Mouse (Mus musculus): ENCODE data around the gene Arid3c. TPM values are rescaled to one million over a fixed set of nuclear protein-coding genes. Genes with fewer than 3 reads are reported as not detected.
"Not testable (repeated sequence)": the region's sequence is repeated elsewhere in the genome, so short reads cannot be mapped to it uniquely, and the experiment has no call there.

Gene Arid3c
- not detected in 2 replicates for polyA plus RNA-seq (2014; fragmentation: Nextera tagmentation; extraction: Ambion mirVana)

DNA sequence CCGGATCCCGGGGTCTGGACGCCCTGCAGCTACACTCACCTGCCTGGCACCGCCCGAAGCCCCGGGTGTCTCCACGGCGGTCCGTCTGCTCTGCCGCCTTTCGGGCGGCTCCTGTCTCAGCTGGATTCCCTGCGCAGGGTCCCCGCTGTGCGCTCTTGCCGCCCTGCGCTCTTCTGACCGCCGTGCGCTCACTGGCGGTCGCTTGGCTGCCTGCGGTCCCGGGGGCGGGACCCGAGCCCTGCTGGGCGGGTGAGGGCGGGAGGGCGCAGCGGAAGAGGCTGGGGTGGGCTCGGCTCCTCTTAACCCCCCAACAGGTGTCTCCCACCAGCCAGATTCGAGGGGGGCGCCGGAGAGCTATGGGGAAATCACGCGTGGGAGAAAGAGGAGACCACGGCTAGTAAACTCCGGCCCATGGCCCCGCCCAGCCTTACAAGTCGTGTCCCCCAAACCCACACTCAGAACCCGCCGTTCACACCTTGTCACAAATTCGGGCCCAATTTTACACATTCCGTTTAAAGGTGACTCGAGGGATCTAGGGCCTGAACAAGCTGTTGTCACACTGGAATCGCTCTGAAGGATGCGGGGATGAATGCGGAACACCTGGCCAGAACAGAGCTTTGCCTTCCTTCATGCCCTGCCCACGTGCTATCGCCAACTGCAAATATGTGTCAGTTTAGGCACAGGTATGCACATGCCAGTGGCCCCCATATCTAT is at the start of gene Arid3c:
Gene Arid3c, minus strand, starts transcription at position 91 of the 714 bp plus-strand sequence.
- ATAC-seq (ENCODE audit: insufficient number of reproducible peaks, insufficient read depth, low FRiP score, low read depth), result no peak
- H3K4me3 ChIP-seq (ENCODE audit: low read depth, low read length), result peak within 1 kb of the TSS; percentile 28
- no peak within 1 kb of the TSS for H3K9ac ChIP-seq (replicated peaks; ENCODE audit: low read depth, low read length)
- H3K4me1 ChIP-seq (ENCODE audit: control insufficient read depth, insufficient read depth, low read length), result 0 out of 2 replicates have a peak, but pooled peaks cover 4% of the 10 kb centered on the region
- no peaks in the 10 kb centered on the region for H3K36me3 ChIP-seq (ENCODE audit: control insufficient read depth, insufficient read depth, low read length)
- H3K27ac ChIP-seq (ENCODE audit: low read length), result no peak within 1 kb of the TSS
- H3K27me3 ChIP-seq (ENCODE audit: control insufficient read depth, insufficient read depth, low read length), result peaks cover 51% of the 10 kb centered on the region
- 1% methylated on average over 50 of the region's 50 CpGs for WGBS
- no peaks in the 10 kb centered on the region for H3K9me3 ChIP-seq (ENCODE audit: control insufficient read depth, low read depth, low read length)
- H3K4me2 ChIP-seq (replicated peaks; ENCODE audit: low read depth, low read length), result peak within 1 kb of the TSS; percentile 61

DNA sequence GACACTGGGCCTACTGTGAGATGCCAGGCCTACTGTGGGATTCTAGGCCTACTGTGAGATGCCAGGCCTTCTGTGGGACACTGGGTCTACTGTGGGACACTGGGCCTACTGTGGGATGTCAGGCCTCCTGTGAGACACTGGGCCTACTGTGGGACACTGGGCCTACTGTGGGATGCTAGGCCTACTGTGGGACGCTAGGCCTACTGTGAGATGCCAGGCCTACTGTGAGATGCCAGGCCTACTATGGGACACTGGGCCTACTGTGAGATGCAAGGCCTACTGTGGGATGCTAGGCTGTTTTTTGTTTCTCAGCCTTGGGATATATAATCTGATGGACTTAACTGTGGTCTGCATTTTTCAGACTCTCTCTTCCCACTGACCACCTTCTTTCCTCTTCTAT is 44.9 kb upstream of the Arid3c start:
- H3K36me3 ChIP-seq (ENCODE audit: control insufficient read depth, insufficient read depth, low read length); H3K4me2 ChIP-seq (replicated peaks; ENCODE audit: low read depth, low read length); H3K4me1 ChIP-seq (ENCODE audit: control insufficient read depth, insufficient read depth, low read length); H3K9me3 ChIP-seq (ENCODE audit: control insufficient read depth, low read depth, low read length); H3K4me3 ChIP-seq (ENCODE audit: low read depth, low read length); H3K9ac ChIP-seq (replicated peaks; ENCODE audit: low read depth, low read length); H3K27ac ChIP-seq (ENCODE audit: low read length); ATAC-seq (ENCODE audit: insufficient number of reproducible peaks, insufficient read depth, low FRiP score, low read depth); H3K27me3 ChIP-seq (ENCODE audit: control insufficient read depth, insufficient read depth, low read length): not testable (repeated sequence)
- WGBS, result 92% methylated on average over 1 of the region's 1 CpGs

DNA sequence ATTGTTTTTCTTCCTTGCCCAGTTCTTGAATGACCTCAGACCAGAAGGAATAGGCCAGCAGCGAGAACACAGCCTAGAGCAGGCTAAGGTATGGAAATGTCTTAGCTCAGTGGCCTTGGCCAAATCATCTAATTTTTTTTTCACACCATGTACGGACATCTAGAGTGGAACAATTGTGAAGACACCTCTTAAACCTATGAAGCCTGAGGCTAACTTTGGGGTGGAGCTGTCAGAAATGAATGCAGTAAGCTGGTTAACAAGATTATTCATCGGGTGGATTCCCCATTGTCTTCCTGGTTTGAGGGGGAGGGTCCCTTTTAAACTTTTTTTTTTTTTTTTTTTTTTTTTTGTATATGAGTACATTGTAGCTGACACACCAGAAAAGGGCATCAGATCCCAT is 43.6 kb upstream of the Arid3c start:
- not testable (repeated sequence) for H3K9me3 ChIP-seq (ENCODE audit: control insufficient read depth, low read depth, low read length); H3K36me3 ChIP-seq (ENCODE audit: control insufficient read depth, insufficient read depth, low read length); H3K4me1 ChIP-seq (ENCODE audit: control insufficient read depth, insufficient read depth, low read length); H3K9ac ChIP-seq (replicated peaks; ENCODE audit: low read depth, low read length); ATAC-seq (ENCODE audit: insufficient number of reproducible peaks, insufficient read depth, low FRiP score, low read depth); H3K27me3 ChIP-seq (ENCODE audit: control insufficient read depth, insufficient read depth, low read length)
- WGBS, result 65% methylated on average over 3 of the region's 3 CpGs
- 0 out of 2 replicates have a peak overlapping the region, but pooled peaks have one; percentile 21 for H3K4me3 ChIP-seq (ENCODE audit: low read depth, low read length)
- H3K4me2 ChIP-seq (replicated peaks; ENCODE audit: low read depth, low read length), result peak overlapping the region; percentile 28; the same call in 1 of the 2 replicates
- H3K27ac ChIP-seq (ENCODE audit: low read length), result peak overlapping the region; percentile 21; the same call in 1 of the 2 replicates

DNA sequence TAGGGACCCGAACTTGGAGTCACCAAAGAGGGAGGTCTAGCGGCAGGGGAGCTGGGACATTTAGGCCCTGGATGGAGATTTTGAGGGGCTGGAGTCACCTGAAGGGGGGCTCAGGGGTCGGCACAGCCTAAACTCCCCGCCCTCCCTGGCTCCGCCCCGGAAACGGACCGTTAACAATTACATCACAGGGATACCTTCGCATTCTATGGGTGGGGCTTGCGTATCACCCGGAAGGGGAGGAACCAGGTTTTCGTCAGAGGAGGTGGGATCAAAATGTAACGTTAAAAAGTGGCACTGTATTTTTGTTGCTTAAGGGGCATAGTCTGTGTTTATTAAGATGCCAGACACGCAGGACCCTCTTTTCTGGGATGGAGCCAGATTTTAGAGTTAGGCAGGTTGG is 43.1 kb upstream of the Arid3c start, which contains the start of gene Ccl27a:
Gene Ccl27a, minus strand, starts transcription at position 246 of the 400 bp plus-strand sequence.
- Histone ChIP-seq H3K27ac (ENCODE audit: low read length) (peak within 1 kb of the TSS; percentile 21; the same call in 1 of the 2 replicates), H3K4me2 (replicated peaks; ENCODE audit: low read depth, low read length) (peak within 1 kb of the TSS; percentile 32), H3K4me3 (ENCODE audit: low read depth, low read length) (peak within 1 kb of the TSS; percentile 21; the same call in 1 of the 2 replicates)
- H3K9me3 ChIP-seq (ENCODE audit: control insufficient read depth, low read depth, low read length); ATAC-seq (ENCODE audit: insufficient number of reproducible peaks, insufficient read depth, low FRiP score, low read depth); H3K4me1 ChIP-seq (ENCODE audit: control insufficient read depth, insufficient read depth, low read length); H3K9ac ChIP-seq (replicated peaks; ENCODE audit: low read depth, low read length); H3K27me3 ChIP-seq (ENCODE audit: control insufficient read depth, insufficient read depth, low read length); H3K36me3 ChIP-seq (ENCODE audit: control insufficient read depth, insufficient read depth, low read length): not testable (repeated sequence)
- under 1% methylated on average over 12 of the region's 14 CpGs for WGBS

DNA sequence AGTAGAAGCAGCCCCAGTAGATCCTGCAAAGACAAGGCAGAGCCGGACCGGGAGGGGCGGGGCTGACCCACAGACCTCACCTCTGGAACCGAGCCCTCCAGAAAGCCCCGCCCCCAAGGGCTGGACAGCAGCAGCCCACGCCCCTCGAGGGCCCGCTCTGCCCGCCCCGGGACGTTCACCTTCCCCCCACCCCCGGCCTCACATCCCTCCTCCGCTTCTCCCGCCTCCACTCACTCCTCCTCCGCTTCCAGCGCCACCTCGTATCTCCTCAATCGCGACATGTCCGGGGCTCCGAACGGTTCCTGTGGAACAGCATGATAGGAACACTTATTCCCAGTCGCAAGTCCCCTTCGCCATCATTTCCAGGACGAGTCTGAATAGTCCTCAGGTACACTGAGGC is 42.6 kb upstream of the Arid3c start:
- WGBS, result 0% methylated on average over 10 of the region's 25 CpGs
- not testable (repeated sequence) for ATAC-seq (ENCODE audit: insufficient number of reproducible peaks, insufficient read depth, low FRiP score, low read depth); H3K27ac ChIP-seq (ENCODE audit: low read length); H3K27me3 ChIP-seq (ENCODE audit: control insufficient read depth, insufficient read depth, low read length); H3K36me3 ChIP-seq (ENCODE audit: control insufficient read depth, insufficient read depth, low read length); H3K9me3 ChIP-seq (ENCODE audit: control insufficient read depth, low read depth, low read length); H3K4me1 ChIP-seq (ENCODE audit: control insufficient read depth, insufficient read depth, low read length); H3K9ac ChIP-seq (replicated peaks; ENCODE audit: low read depth, low read length)
- H3K4me3 ChIP-seq (ENCODE audit: low read depth, low read length), result peak overlapping the region; percentile 21; the same call in 1 of the 2 replicates
- 0 out of 2 replicates have a peak overlapping the region, but pooled peaks have one; percentile 23 for H3K4me2 ChIP-seq (replicated peaks; ENCODE audit: low read depth, low read length)

DNA sequence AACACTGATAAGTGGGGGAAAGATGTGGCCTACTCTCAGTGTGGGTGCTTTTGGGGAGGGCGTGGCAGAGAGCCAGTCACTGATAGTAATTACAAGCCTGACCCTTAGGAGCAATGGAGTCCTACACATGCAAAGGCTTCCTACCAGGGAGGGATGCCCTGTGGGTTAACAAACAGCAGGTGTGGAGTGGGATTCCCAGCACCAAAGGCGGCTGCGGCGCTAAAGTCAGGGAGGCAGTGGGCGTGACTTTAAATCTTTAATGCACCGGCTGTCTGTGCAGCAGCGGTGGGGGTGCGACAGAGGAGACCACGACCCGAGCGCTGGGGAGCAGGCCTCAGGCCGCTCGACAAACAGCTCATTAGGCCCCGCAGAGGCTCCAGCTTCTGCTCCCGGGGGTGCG is 42.0 kb upstream of the Arid3c start:
- 2% methylated on average over 6 of the region's 16 CpGs for WGBS
- not testable (repeated sequence) for H3K36me3 ChIP-seq (ENCODE audit: control insufficient read depth, insufficient read depth, low read length); H3K27me3 ChIP-seq (ENCODE audit: control insufficient read depth, insufficient read depth, low read length); H3K4me1 ChIP-seq (ENCODE audit: control insufficient read depth, insufficient read depth, low read length); H3K9me3 ChIP-seq (ENCODE audit: control insufficient read depth, low read depth, low read length); ATAC-seq (ENCODE audit: insufficient number of reproducible peaks, insufficient read depth, low FRiP score, low read depth); H3K27ac ChIP-seq (ENCODE audit: low read length); H3K9ac ChIP-seq (replicated peaks; ENCODE audit: low read depth, low read length)
- Histone ChIP-seq H3K4me2 (replicated peaks; ENCODE audit: low read depth, low read length) (peak overlapping the region; percentile 32; the same call in 1 of the 2 replicates), H3K4me3 (ENCODE audit: low read depth, low read length) (peak overlapping the region; percentile 12; the same call in 1 of the 2 replicates)

DNA sequence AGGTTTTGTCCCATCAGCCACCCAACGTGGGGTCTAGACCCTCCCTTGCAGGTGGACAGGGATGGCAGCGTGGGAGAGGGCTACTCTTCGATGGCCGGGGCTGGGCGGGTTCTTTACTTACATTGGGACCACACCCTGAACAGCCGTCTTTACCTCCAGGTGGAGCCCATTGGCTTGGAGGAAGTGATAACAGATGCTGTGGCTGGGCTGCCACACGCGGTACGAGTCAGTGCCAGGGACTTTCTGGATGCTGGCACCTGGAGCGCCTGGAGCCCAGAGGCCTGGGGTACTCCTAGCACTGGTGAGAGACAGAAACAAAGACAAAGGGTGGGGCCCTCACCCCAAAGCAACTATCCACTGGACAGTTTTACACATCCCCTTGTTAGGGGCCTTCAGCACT is 36.4 kb upstream of the Arid3c start:
- not testable (repeated sequence) for H3K4me1 ChIP-seq (ENCODE audit: control insufficient read depth, insufficient read depth, low read length); H3K9ac ChIP-seq (replicated peaks; ENCODE audit: low read depth, low read length); H3K4me2 ChIP-seq (replicated peaks; ENCODE audit: low read depth, low read length); H3K36me3 ChIP-seq (ENCODE audit: control insufficient read depth, insufficient read depth, low read length); ATAC-seq (ENCODE audit: insufficient number of reproducible peaks, insufficient read depth, low FRiP score, low read depth); H3K9me3 ChIP-seq (ENCODE audit: control insufficient read depth, low read depth, low read length); H3K4me3 ChIP-seq (ENCODE audit: low read depth, low read length); H3K27me3 ChIP-seq (ENCODE audit: control insufficient read depth, insufficient read depth, low read length); H3K27ac ChIP-seq (ENCODE audit: low read length)
- WGBS, result 76% methylated on average over 10 of the region's 10 CpGs

DNA sequence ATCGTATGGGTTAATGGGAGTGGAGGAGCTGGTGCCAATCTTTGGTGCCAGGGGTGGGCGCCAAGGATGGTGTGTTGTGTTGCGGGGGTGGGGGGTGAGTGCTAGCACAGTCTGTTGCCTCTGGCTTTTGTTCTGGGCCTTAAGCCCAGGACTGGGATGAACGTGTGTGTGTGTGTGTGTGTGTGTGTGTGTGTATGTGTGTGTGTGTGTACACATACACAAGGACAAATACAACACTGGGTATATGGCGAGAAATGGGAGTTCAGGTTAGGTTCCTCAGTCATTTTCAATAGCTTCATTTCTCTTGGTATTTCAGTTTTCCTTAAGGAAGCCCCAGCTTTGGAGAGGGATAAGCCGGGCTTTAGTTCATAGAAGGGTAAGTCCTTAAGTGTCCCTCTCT is 32.2 kb upstream of the Arid3c start:
- 72% methylated on average over 4 of the region's 6 CpGs for WGBS
- 0 out of 2 replicates have a peak overlapping the region, but pooled peaks have one; percentile 79 for H3K4me2 ChIP-seq (replicated peaks; ENCODE audit: low read depth, low read length)

More for the DNA sequence above, 32.2 kb upstream of the Arid3c start:
- ATAC-seq (ENCODE audit: insufficient number of reproducible peaks, insufficient read depth, low FRiP score, low read depth); H3K9me3 ChIP-seq (ENCODE audit: control insufficient read depth, low read depth, low read length); H3K27ac ChIP-seq (ENCODE audit: low read length); H3K27me3 ChIP-seq (ENCODE audit: control insufficient read depth, insufficient read depth, low read length); H3K9ac ChIP-seq (replicated peaks; ENCODE audit: low read depth, low read length); H3K4me3 ChIP-seq (ENCODE audit: low read depth, low read length); H3K36me3 ChIP-seq (ENCODE audit: control insufficient read depth, insufficient read depth, low read length): not testable (repeated sequence)
- H3K4me1 ChIP-seq (ENCODE audit: control insufficient read depth, insufficient read depth, low read length), result peaks cover 29% of the 10 kb centered on the region
